Mouse (Mus musculus): ENCODE data around the gene Sdc3. TPM values are rescaled to one million over a fixed set of nuclear protein-coding genes. Genes with fewer than 3 reads are reported as not detected.

The Sdc3 gene
- polyA plus RNA-seq, 2 experiments = 35.4 to 89.5 TPM

GRCm38 (mm10) chr4:130801624-130802329 is 9.4 kb downstream of the Sdc3 start:
- TF ChIP-seq POLR2A (IDR thresholded peaks at IDR 0.05; ENCODE audit: borderline replicate concordance, extremely low read depth, insufficient read depth, insufficient read length) = no peak
- DNase-seq (ENCODE audit: low spot score) = peak; percentile 52

DNA sequence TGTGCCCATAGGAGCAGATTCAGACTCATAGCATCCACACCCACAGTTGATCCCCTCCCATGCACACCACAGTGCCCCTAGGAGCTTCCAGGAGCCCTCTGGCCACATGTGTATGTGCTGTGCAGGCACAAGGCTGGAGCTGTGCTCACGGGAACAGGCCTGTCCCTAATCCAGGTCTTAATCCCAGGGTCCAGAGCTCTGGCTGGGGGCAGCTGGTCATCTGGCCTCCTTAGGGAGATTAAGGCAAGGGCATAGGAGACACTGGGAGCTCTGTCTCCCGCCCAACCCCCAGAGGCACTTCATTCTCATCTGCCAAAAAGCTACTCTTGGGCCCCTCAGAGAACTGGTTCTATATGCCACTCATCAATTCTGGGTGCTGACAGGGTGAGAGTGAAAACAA is 11.3 kb downstream of the Sdc3 start:
- H3K4me2 ChIP-seq (replicated peaks; ENCODE audit: low read depth, low read length, severe bottlenecking) = no peak overlapping the region
- H3K27ac ChIP-seq (replicated peaks; ENCODE audit: low read depth, low read length) = no peak overlapping the region
- ATAC-seq (ENCODE audit: low FRiP score, low read depth) (no peak), DNase-seq (ENCODE audit: low spot score) (no peak)
- WGBS = 77% methylated on average over 2 of the region's 2 CpGs
- no peak for TF ChIP-seq POLR2A (IDR thresholded peaks at IDR 0.05; ENCODE audit: borderline replicate concordance, extremely low read depth, insufficient read depth, insufficient read length)
- peaks cover 7% of the 10 kb centered on the region; the same call in 1 of the 2 replicates for H3K36me3 ChIP-seq (ENCODE audit: control insufficient read depth, insufficient read depth, low read length)
- no peaks in the 10 kb centered on the region for H3K27me3 ChIP-seq (ENCODE audit: control insufficient read depth, insufficient read depth, low read length)
- no peak overlapping the region for H3K9ac ChIP-seq (ENCODE audit: low read depth, low read length, severe bottlenecking)
- H3K9me3 ChIP-seq (ENCODE audit: control insufficient read depth, low read length) = no peaks in the 10 kb centered on the region
- no peak overlapping the region for H3K4me3 ChIP-seq (replicated peaks; ENCODE audit: low read length)
- H3K4me1 ChIP-seq (ENCODE audit: control insufficient read depth, insufficient read depth, low read length) = peaks cover 26% of the 10 kb centered on the region

More at GRCm38 (mm10) chr4:130801624-130802329, 9.4 kb downstream of the Sdc3 start:
- H3K27me3 ChIP-seq (ENCODE audit: control insufficient read depth, insufficient read depth, low read length) = no peaks in the 10 kb centered on the region
- H3K36me3 ChIP-seq (ENCODE audit: control insufficient read depth, insufficient read depth, low read length) = peaks cover 7% of the 10 kb centered on the region; the same call in 1 of the 2 replicates
- no peak overlapping the region for H3K9ac ChIP-seq (ENCODE audit: low read depth, low read length, severe bottlenecking)
- H3K4me3 ChIP-seq (replicated peaks; ENCODE audit: low read length) = no peak overlapping the region
- no peaks in the 10 kb centered on the region for H3K9me3 ChIP-seq (ENCODE audit: control insufficient read depth, low read length)
- peaks cover 42% of the 10 kb centered on the region for H3K4me1 ChIP-seq (ENCODE audit: control insufficient read depth, insufficient read depth, low read length)
- no peak overlapping the region for H3K27ac ChIP-seq (replicated peaks; ENCODE audit: low read depth, low read length)
- no peak; the same call in 1 of the 2 replicates for ATAC-seq (ENCODE audit: low FRiP score, low read depth)
- 0 out of 2 replicates have a peak overlapping the region, but pooled peaks have one; percentile 10 for H3K4me2 ChIP-seq (replicated peaks; ENCODE audit: low read depth, low read length, severe bottlenecking)
- WGBS = 61% methylated on average over 9 of the region's 10 CpGs

DNA sequence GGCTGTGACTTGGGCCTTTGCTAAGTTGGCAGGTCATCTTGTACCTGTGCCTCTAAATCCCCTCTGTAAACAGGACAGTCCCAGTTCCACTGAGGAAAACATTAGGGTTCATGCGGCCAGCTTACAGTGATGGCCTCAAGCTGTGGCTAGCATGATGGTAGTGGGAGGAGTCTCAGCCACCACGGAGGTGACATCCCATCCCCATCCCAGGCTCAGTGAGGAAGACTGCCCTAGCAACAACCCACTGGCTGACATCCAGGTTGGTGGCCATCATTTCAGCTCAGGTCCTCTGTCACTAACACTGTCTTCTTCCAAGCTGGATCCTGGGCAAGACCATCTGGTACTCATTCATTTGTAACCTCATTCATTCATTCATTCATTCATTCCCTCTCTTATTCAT is 12.0 kb downstream of the Sdc3 start:
- H3K27ac ChIP-seq (replicated peaks; ENCODE audit: low read depth, low read length) = no peak overlapping the region
- H3K27me3 ChIP-seq (ENCODE audit: control insufficient read depth, insufficient read depth, low read length) = no peaks in the 10 kb centered on the region
- H3K9me3 ChIP-seq (ENCODE audit: control insufficient read depth, low read length) = no peaks in the 10 kb centered on the region
- peaks cover 7% of the 10 kb centered on the region; the same call in 1 of the 2 replicates for H3K36me3 ChIP-seq (ENCODE audit: control insufficient read depth, insufficient read depth, low read length)
- DNase-seq (ENCODE audit: low spot score) (no peak), ATAC-seq (ENCODE audit: low FRiP score, low read depth) (no peak)
- H3K4me2 ChIP-seq (replicated peaks; ENCODE audit: low read depth, low read length, severe bottlenecking) = no peak overlapping the region
- WGBS = 65% methylated on average over 2 of the region's 2 CpGs
- TF ChIP-seq POLR2A (IDR thresholded peaks at IDR 0.05; ENCODE audit: borderline replicate concordance, extremely low read depth, insufficient read depth, insufficient read length) = no peak
- no peak overlapping the region for H3K4me3 ChIP-seq (replicated peaks; ENCODE audit: low read length)
- no peak overlapping the region for H3K9ac ChIP-seq (ENCODE audit: low read depth, low read length, severe bottlenecking)
- peaks cover 19% of the 10 kb centered on the region for H3K4me1 ChIP-seq (ENCODE audit: control insufficient read depth, insufficient read depth, low read length)

DNA sequence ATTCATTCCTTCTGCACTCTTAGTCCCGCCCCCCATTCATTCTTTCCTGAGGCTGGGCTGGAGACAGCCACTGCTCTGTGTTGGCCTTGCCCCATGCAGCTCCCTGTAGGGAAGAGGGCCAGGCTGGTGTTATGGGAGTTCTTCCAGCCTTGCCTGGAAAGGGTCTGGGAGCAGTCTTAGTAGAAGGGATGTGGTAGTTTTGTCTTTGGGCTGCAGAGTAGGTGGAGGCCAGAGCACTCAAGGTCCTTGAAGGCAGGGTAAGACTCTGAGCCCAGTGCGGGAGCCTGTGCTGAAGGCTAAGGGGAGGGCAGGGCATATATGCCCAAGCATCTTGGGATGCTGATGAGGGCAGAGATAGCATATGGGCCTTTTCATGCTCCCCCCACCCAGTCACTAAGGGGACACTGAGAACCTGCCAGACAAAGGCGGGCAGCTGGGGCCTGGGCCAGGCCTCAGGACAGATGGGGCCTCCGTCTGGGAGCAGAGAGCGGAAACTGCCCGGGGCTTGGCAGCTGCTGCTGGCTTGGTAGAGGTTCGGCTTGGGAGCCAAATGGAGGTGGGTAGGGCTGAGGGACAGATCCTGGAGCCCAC is 12.5 kb downstream of the Sdc3 start:
- DNase-seq (ENCODE audit: low spot score) = peak; percentile 46
- Histone ChIP-seq H3K9ac (ENCODE audit: low read depth, low read length, severe bottlenecking) (no peak overlapping the region), H3K9me3 (ENCODE audit: control insufficient read depth, low read length) (no peaks in the 10 kb centered on the region), H3K36me3 (ENCODE audit: control insufficient read depth, insufficient read depth, low read length) (peaks cover 7% of the 10 kb centered on the region; the same call in 1 of the 2 replicates), H3K27ac (replicated peaks; ENCODE audit: low read depth, low read length) (no peak overlapping the region), H3K4me1 (ENCODE audit: control insufficient read depth, insufficient read depth, low read length) (peaks cover 15% of the 10 kb centered on the region), H3K4me3 (replicated peaks; ENCODE audit: low read length) (no peak overlapping the region), H3K4me2 (replicated peaks; ENCODE audit: low read depth, low read length, severe bottlenecking) (no peak overlapping the region), H3K27me3 (ENCODE audit: control insufficient read depth, insufficient read depth, low read length) (no peaks in the 10 kb centered on the region)
- WGBS = 72% methylated on average over 7 of the region's 7 CpGs
- no peak for TF ChIP-seq POLR2A (IDR thresholded peaks at IDR 0.05; ENCODE audit: borderline replicate concordance, extremely low read depth, insufficient read depth, insufficient read length)
- peak; percentile 38 for ATAC-seq (ENCODE audit: low FRiP score, low read depth)

GRCm38 (mm10) chr4:130805746-130806145 is 13.4 kb downstream of the Sdc3 start:
- no peak overlapping the region for H3K9ac ChIP-seq (ENCODE audit: low read depth, low read length, severe bottlenecking)
- no peak overlapping the region for H3K27ac ChIP-seq (replicated peaks; ENCODE audit: low read depth, low read length)
- TF ChIP-seq POLR2A (IDR thresholded peaks at IDR 0.05; ENCODE audit: borderline replicate concordance, extremely low read depth, insufficient read depth, insufficient read length) = no peak
- 86% methylated on average over 7 of the region's 7 CpGs for WGBS
- DNase-seq (ENCODE audit: low spot score) = no peak
- no peak overlapping the region for H3K4me3 ChIP-seq (replicated peaks; ENCODE audit: low read length)
- H3K9me3 ChIP-seq (ENCODE audit: control insufficient read depth, low read length) = no peaks in the 10 kb centered on the region
- H3K4me2 ChIP-seq (replicated peaks; ENCODE audit: low read depth, low read length, severe bottlenecking) = no peak overlapping the region
- peaks cover 7% of the 10 kb centered on the region; the same call in 1 of the 2 replicates for H3K36me3 ChIP-seq (ENCODE audit: control insufficient read depth, insufficient read depth, low read length)
- H3K27me3 ChIP-seq (ENCODE audit: control insufficient read depth, insufficient read depth, low read length) = no peaks in the 10 kb centered on the region
- no peak for ATAC-seq (ENCODE audit: low FRiP score, low read depth)
- peaks cover 15% of the 10 kb centered on the region for H3K4me1 ChIP-seq (ENCODE audit: control insufficient read depth, insufficient read depth, low read length)
